Mouse (Mus musculus): ENCODE results near the gene Ocel1. TPM values are rescaled to one million over a fixed set of nuclear protein-coding genes. Genes with fewer than 3 reads are reported as not detected.

The Ocel1 gene
- polyA plus RNA-seq, 1 experiment from 2014 or later = 2.1 TPM

- Histone ChIP-seq H3K9me3 (replicated peaks; ENCODE audit: control insufficient read depth, low read length) (no peaks in the 10 kb centered on the region), H3K4me1 (ENCODE audit: control insufficient read depth, insufficient read depth, low read length) (peaks cover 9% of the 10 kb centered on the region), H3K36me3 (replicated peaks; ENCODE audit: control insufficient read depth, insufficient read depth, low read depth, low read length) (no peaks in the 10 kb centered on the region; the same call in 1 of the 2 replicates), H3K9ac (replicated peaks; ENCODE audit: low read length) (no peak overlapping the region), H3K27ac (replicated peaks; ENCODE audit: low read depth, low read length) (no peak overlapping the region), H3K27me3 (ENCODE audit: control insufficient read depth, insufficient read depth, low read length) (no peaks in the 10 kb centered on the region), H3K4me3 (ENCODE audit: low read depth, low read length) (no peak overlapping the region), H3K4me2 (ENCODE audit: low read depth, low read length) (no peak overlapping the region)
- 92% methylated on average over 3 of the region's 3 CpGs for WGBS
- ATAC-seq (replicated peaks; ENCODE audit: insufficient number of reproducible peaks, low FRiP score, low TSS enrichment, low read depth) (no peak), DNase-seq (ENCODE audit: low spot score) (no peak)
Observed at GRCm38 (mm10) chr8:71373000-71373399, 1.9 kb downstream of the Ocel1 start.

GRCm38 (mm10) chr8:71374616-71375206 lies 3.6 kb downstream of the Ocel1 start:
- Histone ChIP-seq H3K27ac (replicated peaks; ENCODE audit: low read depth, low read length) (no peak overlapping the region), H3K9me3 (replicated peaks; ENCODE audit: control insufficient read depth, low read length) (no peaks in the 10 kb centered on the region), H3K4me1 (ENCODE audit: control insufficient read depth, insufficient read depth, low read length) (peaks cover 13% of the 10 kb centered on the region), H3K4me3 (ENCODE audit: low read depth, low read length) (no peak overlapping the region), H3K27me3 (ENCODE audit: control insufficient read depth, insufficient read depth, low read length) (no peaks in the 10 kb centered on the region), H3K9ac (replicated peaks; ENCODE audit: low read length) (no peak overlapping the region), H3K4me2 (ENCODE audit: low read depth, low read length) (no peak overlapping the region), H3K36me3 (replicated peaks; ENCODE audit: control insufficient read depth, insufficient read depth, low read depth, low read length) (no peaks in the 10 kb centered on the region; the same call in 1 of the 2 replicates)
- DNase-seq (ENCODE audit: low spot score) (no peak), ATAC-seq (replicated peaks; ENCODE audit: insufficient number of reproducible peaks, low FRiP score, low TSS enrichment, low read depth) (no peak)
- WGBS = 73% methylated on average over 17 of the region's 17 CpGs

GRCm38 (mm10) chr8:71375581-71376422 lies 4.7 kb downstream of the Ocel1 start:
- Histone ChIP-seq H3K36me3 (replicated peaks; ENCODE audit: control insufficient read depth, insufficient read depth, low read depth, low read length) (no peaks in the 10 kb centered on the region), H3K4me2 (ENCODE audit: low read depth, low read length) (peak overlapping the region; percentile 62)

GRCm38 (mm10) chr8:71376423-71377030 lies 5.4 kb downstream of the Ocel1 start:
- Histone ChIP-seq H3K9ac (replicated peaks; ENCODE audit: low read length) (peak overlapping the region; percentile 44), H3K4me3 (ENCODE audit: low read depth, low read length) (no peak overlapping the region), H3K36me3 (replicated peaks; ENCODE audit: control insufficient read depth, insufficient read depth, low read depth, low read length) (no peaks in the 10 kb centered on the region), H3K9me3 (replicated peaks; ENCODE audit: control insufficient read depth, low read length) (no peaks in the 10 kb centered on the region), H3K27me3 (ENCODE audit: control insufficient read depth, insufficient read depth, low read length) (no peaks in the 10 kb centered on the region), H3K27ac (replicated peaks; ENCODE audit: low read depth, low read length) (peak overlapping the region; percentile 28; the same call in 1 of the 2 replicates), H3K4me2 (ENCODE audit: low read depth, low read length) (peak overlapping the region; percentile 62), H3K4me1 (ENCODE audit: control insufficient read depth, insufficient read depth, low read length) (peaks cover 13% of the 10 kb centered on the region)
- ATAC-seq (replicated peaks; ENCODE audit: insufficient number of reproducible peaks, low FRiP score, low TSS enrichment, low read depth) (no peak), DNase-seq (ENCODE audit: low spot score) (no peak)
- 45% methylated on average over 8 of the region's 8 CpGs for WGBS

More at GRCm38 (mm10) chr8:71375581-71376422, 4.7 kb downstream of the Ocel1 start:
- Histone ChIP-seq H3K4me1 (ENCODE audit: control insufficient read depth, insufficient read depth, low read length) (peaks cover 13% of the 10 kb centered on the region), H3K9me3 (replicated peaks; ENCODE audit: control insufficient read depth, low read length) (no peaks in the 10 kb centered on the region), H3K9ac (replicated peaks; ENCODE audit: low read length) (peak overlapping the region; percentile 44), H3K27ac (replicated peaks; ENCODE audit: low read depth, low read length) (peak overlapping the region; percentile 28; the same call in 1 of the 2 replicates), H3K4me3 (ENCODE audit: low read depth, low read length) (peak overlapping the region; percentile 26), H3K27me3 (ENCODE audit: control insufficient read depth, insufficient read depth, low read length) (no peaks in the 10 kb centered on the region)
- no peak for ATAC-seq (replicated peaks; ENCODE audit: insufficient number of reproducible peaks, low FRiP score, low TSS enrichment, low read depth)
- peak; percentile 62 for DNase-seq (ENCODE audit: low spot score)
- 7% methylated on average over 71 of the region's 74 CpGs for WGBS

- no peaks in the 10 kb centered on the region for H3K9me3 ChIP-seq (replicated peaks; ENCODE audit: control insufficient read depth, low read length)
- peaks cover 17% of the 10 kb centered on the region for H3K4me1 ChIP-seq (ENCODE audit: control insufficient read depth, insufficient read depth, low read length)
- 43% methylated on average over 4 of the region's 4 CpGs for WGBS
- peak overlapping the region; percentile 98 for H3K4me2 ChIP-seq (ENCODE audit: low read depth, low read length)
- no peak for ATAC-seq (replicated peaks; ENCODE audit: insufficient number of reproducible peaks, low FRiP score, low TSS enrichment, low read depth)
- H3K9ac ChIP-seq (replicated peaks; ENCODE audit: low read length) = peak overlapping the region; percentile 22; the same call in 1 of the 2 replicates
- H3K27me3 ChIP-seq (ENCODE audit: control insufficient read depth, insufficient read depth, low read length) = no peaks in the 10 kb centered on the region
- peak overlapping the region; percentile 10; the same call in 1 of the 2 replicates for H3K4me3 ChIP-seq (ENCODE audit: low read depth, low read length)
- no peaks in the 10 kb centered on the region for H3K36me3 ChIP-seq (replicated peaks; ENCODE audit: control insufficient read depth, insufficient read depth, low read depth, low read length)
- no peak overlapping the region; the same call in 1 of the 2 replicates for H3K27ac ChIP-seq (replicated peaks; ENCODE audit: low read depth, low read length)
- DNase-seq (ENCODE audit: low spot score) = no peak
Observed at GRCm38 (mm10) chr8:71379008-71379407, 7.9 kb downstream of the Ocel1 start.

- DNase-seq (ENCODE audit: low spot score) (no peak), ATAC-seq (replicated peaks; ENCODE audit: insufficient number of reproducible peaks, low FRiP score, low TSS enrichment, low read depth) (no peak)
- WGBS = 34% methylated on average over 3 of the region's 3 CpGs
- Histone ChIP-seq H3K9ac (replicated peaks; ENCODE audit: low read length) (peak overlapping the region; percentile 67), H3K27me3 (ENCODE audit: control insufficient read depth, insufficient read depth, low read length) (no peaks in the 10 kb centered on the region), H3K27ac (replicated peaks; ENCODE audit: low read depth, low read length) (0 out of 2 replicates have a peak overlapping the region, but pooled peaks have one; percentile 8), H3K36me3 (replicated peaks; ENCODE audit: control insufficient read depth, insufficient read depth, low read depth, low read length) (no peaks in the 10 kb centered on the region), H3K4me2 (ENCODE audit: low read depth, low read length) (peak overlapping the region; percentile 98), H3K4me3 (ENCODE audit: low read depth, low read length) (peak overlapping the region; percentile 67), H3K9me3 (replicated peaks; ENCODE audit: control insufficient read depth, low read length) (no peaks in the 10 kb centered on the region), H3K4me1 (ENCODE audit: control insufficient read depth, insufficient read depth, low read length) (peaks cover 17% of the 10 kb centered on the region)
Observed at GRCm38 (mm10) chr8:71379512-71380075, 8.5 kb downstream of the Ocel1 start.

- Histone ChIP-seq H3K9me3 (replicated peaks; ENCODE audit: control insufficient read depth, low read length) (no peaks in the 10 kb centered on the region), H3K4me3 (ENCODE audit: low read depth, low read length) (peak overlapping the region; percentile 67), H3K36me3 (replicated peaks; ENCODE audit: control insufficient read depth, insufficient read depth, low read depth, low read length) (no peaks in the 10 kb centered on the region), H3K27me3 (ENCODE audit: control insufficient read depth, insufficient read depth, low read length) (no peaks in the 10 kb centered on the region), H3K4me2 (ENCODE audit: low read depth, low read length) (peak overlapping the region; percentile 98), H3K9ac (replicated peaks; ENCODE audit: low read length) (peak overlapping the region; percentile 67), H3K27ac (replicated peaks; ENCODE audit: low read depth, low read length) (peak overlapping the region; percentile 92; the same call in 1 of the 2 replicates), H3K4me1 (ENCODE audit: control insufficient read depth, insufficient read depth, low read length) (peaks cover 17% of the 10 kb centered on the region)
- WGBS = 2% methylated on average over 72 of the region's 72 CpGs
- peak; percentile 38 for DNase-seq (ENCODE audit: low spot score)
- no peak for ATAC-seq (replicated peaks; ENCODE audit: insufficient number of reproducible peaks, low FRiP score, low TSS enrichment, low read depth)
Observed at GRCm38 (mm10) chr8:71380178-71381171, 9.4 kb downstream of the Ocel1 start.

Measured in embryonic facial prominence, embryonic 11.5 days (tissue).